Mouse (Mus musculus): ENCODE measurements at regions not wholly inside any gene's neighbourhood (a gene's known extent, or its start where the extent isn't known, plus 50 kb on each side); places are given as distances from the start of the nearest gene placed in this dataset.

DNA sequence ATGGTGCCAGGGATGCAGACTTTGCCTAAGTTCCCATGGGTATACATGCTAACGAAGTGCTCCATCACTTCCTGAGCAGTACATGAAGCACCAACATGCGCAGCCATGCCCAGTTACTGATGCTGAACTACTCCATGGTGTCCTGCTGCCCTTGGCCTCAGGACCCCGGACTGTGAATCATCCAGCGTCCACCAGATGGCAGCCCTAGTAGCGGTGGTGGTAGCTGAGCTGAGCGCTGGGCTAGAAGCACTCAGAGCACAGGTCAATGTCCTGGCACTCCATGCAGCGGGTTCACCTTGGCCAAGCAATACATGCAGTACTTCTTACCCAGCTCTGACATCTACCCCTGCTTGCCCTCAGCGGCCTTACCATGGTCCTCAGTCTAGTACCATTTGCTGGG lies 57.1 kb upstream of the Syn3 start:
- TF ChIP-seq USF1 (IDR thresholded peaks at IDR 0.05; ENCODE audit: low read depth) = no peak
- no peak for TF ChIP-seq TCF3 (IDR thresholded peaks at IDR 0.05; ENCODE audit: insufficient read length, low read depth)
- TF ChIP-seq TCF12 (IDR thresholded peaks at IDR 0.05; ENCODE audit: insufficient read depth, poor library complexity, severe bottlenecking) = no peak
- TF ChIP-seq CEBPB (IDR thresholded peaks at IDR 0.05; ENCODE audit: insufficient read depth, poor library complexity, severe bottlenecking) = no peak
- TF ChIP-seq SRF (IDR thresholded peaks at IDR 0.05; ENCODE audit: control insufficient read depth, insufficient read length, low read depth) = no peak
- TF ChIP-seq MYOD1 (IDR thresholded peaks at IDR 0.05; ENCODE audit: control insufficient read depth in 1 of 3, insufficient read length in 2 of 3, low read depth in 2 of 3) = no peak
- TF ChIP-seq MAX (IDR thresholded peaks at IDR 0.05; ENCODE audit: low read depth) = no peak
- TF ChIP-seq POLR2A (IDR thresholded peaks at IDR 0.05; ENCODE audit: insufficient read length, low read depth) = no peak
- TF ChIP-seq E2F4 (IDR thresholded peaks at IDR 0.05; ENCODE audit: insufficient read depth) = no peak
- no peak for TF ChIP-seq MYOG (IDR thresholded peaks at IDR 0.05; ENCODE audit: control insufficient read depth in 1 of 3, insufficient read depth in 1 of 3, insufficient read length in 2 of 3, low read depth in 2 of 3)
- no peak for TF ChIP-seq REST (IDR thresholded peaks at IDR 0.05; ENCODE audit: insufficient read depth, insufficient read length)
- no peak for TF ChIP-seq POLR2AphosphoS2 (IDR thresholded peaks at IDR 0.05; ENCODE audit: insufficient read length, low read depth)
- Histone ChIP-seq H3K4me2 (ENCODE audit: low read depth) (no peak overlapping the region), H3ac (ENCODE audit: control insufficient read depth, insufficient read length) (no peak overlapping the region), H3K36me3 (ENCODE audit: control insufficient read depth, insufficient read depth) (no peaks in the 10 kb centered on the region), H3K27me3 (ENCODE audit: control insufficient read depth, insufficient read depth, insufficient read length) (no peaks in the 10 kb centered on the region), H3K4me3 (no peak overlapping the region), H3K79me2 (ENCODE audit: control insufficient read depth, insufficient read depth) (no peaks in the 10 kb centered on the region)
